In genomic region chr4:140879116-140879515, GRCm38 (mm10) we compare ENCODE assay signal across 24 mouse cellular contexts. TPM values are rescaled to one million over a fixed set of nuclear protein-coding genes. Genes with fewer than 3 reads are reported as not detected.
DNase-seq lines count a peak whose midpoint lies in the region; ATAC-seq and TF ChIP-seq lines count a peak whose summit lies in the region.
"Had no signal": no experiment of that assay in that cellular context is flagged by ENCODE, and none has a peak within 500 bp of the region (broad histone marks: within the 10 kb centered on the region; RNA-seq: fewer than 3 reads in every experiment).

No protein-coding gene starts in this region.

- DNase-seq in gastrocnemius, postnatal 10 days = peak; percentile 2
- DNase-seq in gastrocnemius, adult 18-20 months (ENCODE audit: low spot score) = no peak
- peak; percentile 1 for DNase-seq in right cerebral cortex, postnatal 14 days
- DNase-seq in right cerebral cortex, postnatal 25 days = no peak
- DNase-seq in stomach, postnatal 0 days (ENCODE audit: low spot score) = peak; percentile 10
- DNase-seq: cerebellum, adult 18-20 months; cerebellum, adult 9-10 months; heart, adult 18-20 months; heart, postnatal 36 days had no signal

- H3K4me1 ChIP-seq in intestine, postnatal 0 days (replicated peaks; ENCODE audit: control insufficient read depth, insufficient read depth, low read length) = 0 out of 2 replicates have a peak, but pooled peaks cover 2% of the 10 kb centered on the region
- H3K4me1 ChIP-seq in intestine, embryonic 16.5 days (ENCODE audit: control insufficient read depth, insufficient read depth, low read length) = peaks cover 12% of the 10 kb centered on the region
- no peaks in the 10 kb centered on the region for H3K4me1 ChIP-seq in stomach, postnatal 0 days (replicated peaks; ENCODE audit: control insufficient read depth, insufficient read depth)
- H3K4me1 ChIP-seq: forebrain, embryonic 15.5 days had no signal

- no peak overlapping the region for H3K4me2 ChIP-seq in intestine, postnatal 0 days (replicated peaks; ENCODE audit: low read depth)
- no peak overlapping the region for H3K4me2 ChIP-seq in intestine, embryonic 16.5 days (ENCODE audit: low read depth, low read length)
- H3K4me2 ChIP-seq in stomach, postnatal 0 days (replicated peaks; ENCODE audit: low read depth) = no peak overlapping the region
- H3K4me2 ChIP-seq: forebrain, embryonic 12.5 days; forebrain, embryonic 15.5 days; heart, embryonic 11.5 days; hindbrain, embryonic 14.5 days had no signal

- H3K9me3 ChIP-seq in intestine, postnatal 0 days (ENCODE audit: control insufficient read depth) = no peaks in the 10 kb centered on the region
- peaks cover 4% of the 10 kb centered on the region; the same call in 1 of the 2 replicates for H3K9me3 ChIP-seq in intestine, embryonic 16.5 days (ENCODE audit: control insufficient read depth, low read length)
- no peaks in the 10 kb centered on the region for H3K9me3 ChIP-seq in stomach, postnatal 0 days (ENCODE audit: control insufficient read depth, low read length)
- H3K9me3 ChIP-seq: forebrain, embryonic 15.5 days had no signal

- 92% methylated on average over 6 of the region's 6 CpGs for WGBS in intestine, postnatal 0 days
- 92% methylated on average over 6 of the region's 6 CpGs for WGBS in intestine, embryonic 16.5 days
- WGBS in stomach, postnatal 0 days = 93% methylated on average over 6 of the region's 6 CpGs

- TF ChIP-seq EP300 in stomach, postnatal 0 days (optimal IDR thresholded peaks at IDR 0.05) = no peak

- no peak overlapping the region for H3K9ac ChIP-seq in intestine, postnatal 0 days (ENCODE audit: low read depth, low read length)
- no peak overlapping the region for H3K9ac ChIP-seq in intestine, embryonic 16.5 days (ENCODE audit: low read depth, low read length)
- no peak overlapping the region for H3K9ac ChIP-seq in stomach, postnatal 0 days (ENCODE audit: low read length)
- H3K9ac ChIP-seq: forebrain, embryonic 12.5 days; forebrain, embryonic 15.5 days; hindbrain, embryonic 14.5 days had no signal

- TF ChIP-seq CTCF in intestine, postnatal 0 days (IDR thresholded peaks at IDR 0.05; ENCODE audit: low read depth) = no peak
- no peak for TF ChIP-seq CTCF in stomach, postnatal 0 days (IDR thresholded peaks at IDR 0.05; ENCODE audit: low read depth)

- H3K27me3 ChIP-seq in intestine, postnatal 0 days (replicated peaks; ENCODE audit: control insufficient read depth, insufficient read depth, low read length) = no peaks in the 10 kb centered on the region
- no peaks in the 10 kb centered on the region for H3K27me3 ChIP-seq in intestine, embryonic 16.5 days (replicated peaks; ENCODE audit: control insufficient read depth, insufficient read depth, low read length)
- H3K27me3 ChIP-seq in stomach, postnatal 0 days (ENCODE audit: control insufficient read depth, insufficient read depth, low read length) = no peaks in the 10 kb centered on the region
- H3K27me3 ChIP-seq: forebrain, embryonic 12.5 days; forebrain, embryonic 15.5 days; Patski had no signal

- ATAC-seq in intestine, postnatal 0 days = no peak; the same call in 1 of the 2 replicates
- ATAC-seq in intestine, embryonic 16.5 days = no peak
- ATAC-seq in stomach, postnatal 0 days (ENCODE audit: low FRiP score, low TSS enrichment) = no peak
- ATAC-seq: forebrain, embryonic 15.5 days; inflammation-experienced regulatory T-cells, adult 6 months; Patski had no signal

- H3K4me3 ChIP-seq in intestine, postnatal 0 days (ENCODE audit: low read depth, low read length) = no peak overlapping the region
- no peak overlapping the region for H3K4me3 ChIP-seq in intestine, embryonic 16.5 days (ENCODE audit: low read length)
- H3K4me3 ChIP-seq in stomach, postnatal 0 days (ENCODE audit: low read depth, low read length) = no peak overlapping the region
- H3K4me3 ChIP-seq: forebrain, embryonic 12.5 days; forebrain, embryonic 15.5 days had no signal

- 0 out of 2 replicates have a peak overlapping the region, but pooled peaks have one; percentile 46 for H3K27ac ChIP-seq in intestine, postnatal 0 days (ENCODE audit: low read depth, low read length)
- H3K27ac ChIP-seq in intestine, embryonic 16.5 days (ENCODE audit: low read length) = no peak overlapping the region
- no peak overlapping the region for H3K27ac ChIP-seq in stomach, postnatal 0 days (replicated peaks)
- H3K27ac ChIP-seq: forebrain, embryonic 12.5 days; forebrain, embryonic 15.5 days; hindbrain, embryonic 14.5 days had no signal

- H3K36me3 ChIP-seq in intestine, postnatal 0 days (ENCODE audit: control insufficient read depth, insufficient read depth) = no peaks in the 10 kb centered on the region
- H3K36me3 ChIP-seq in intestine, embryonic 16.5 days (ENCODE audit: control insufficient read depth, insufficient read depth, low read length) = no peaks in the 10 kb centered on the region
- H3K36me3 ChIP-seq in stomach, postnatal 0 days (ENCODE audit: control insufficient read depth, insufficient read depth, low read length) = no peaks in the 10 kb centered on the region
- H3K36me3 ChIP-seq: forebrain, embryonic 12.5 days; forebrain, embryonic 15.5 days; G1E had no signal

RNA-seq across cellular contexts. Expression of gene Padi2, which starts 27.0 kb away (rescaled TPM):
- total RNA-seq in gastrocnemius, postnatal 10 days (2021) = 100 to 1,000 TPM in 1 of 2 experiments, 10 to 100 TPM in 1; 96.8 to 105 TPM
- 100 to 1,000 TPM; 129 to 189 TPM for total RNA-seq in gastrocnemius, adult 18-20 months (2021)
- 1.1 and 1.2 TPM in 2 replicates for polyA plus RNA-seq in intestine, postnatal 0 days (2015; fragmentation: Nextera tagmentation; extraction: Ambion mirVana)
- polyA plus RNA-seq in intestine, embryonic 16.5 days (2015; fragmentation: Nextera tagmentation; extraction: Ambion mirVana) = 3.0 and 3.5 TPM in 2 replicates
- polyA plus RNA-seq in stomach, postnatal 0 days (2015; fragmentation: Nextera tagmentation; extraction: Ambion mirVana) = 0.64 and 0.69 TPM in 2 replicates

RNA-seq across cellular contexts. Expression of gene Padi1, which starts 33.5 kb away (rescaled TPM):
- under 1 TPM in 1 of 2 experiments, not detected in 1; 0.09 TPM for total RNA-seq in gastrocnemius, postnatal 10 days (2021)
- total RNA-seq in gastrocnemius, adult 18-20 months (2021) = under 1 TPM; 0.07 to 0.21 TPM
- 0.37 and 0.47 TPM in 2 replicates for polyA plus RNA-seq in intestine, postnatal 0 days (2015; fragmentation: Nextera tagmentation; extraction: Ambion mirVana)
- polyA plus RNA-seq in intestine, embryonic 16.5 days (2015; fragmentation: Nextera tagmentation; extraction: Ambion mirVana) = 0.28 and 0.43 TPM in 2 replicates
- 1.3 and 2.1 TPM in 2 replicates for polyA plus RNA-seq in stomach, postnatal 0 days (2015; fragmentation: Nextera tagmentation; extraction: Ambion mirVana)
- total RNA-seq: adrenal gland, adult 18-20 months; adrenal gland, postnatal 10 days; adrenal gland, postnatal 36 days; gastrocnemius, postnatal 4 days; heart, postnatal 36 days; hindbrain, postnatal 0 days had no signal
- polyA plus RNA-seq: forebrain, embryonic 15.5 days; heart, postnatal 0 days; hindbrain, embryonic 14.5 days; hindbrain, postnatal 0 days had no signal

Comparison
In these comparisons a context has a peak if more than half of its experiments do, and no peak if none do; other contexts are left out.
1. DNase-seq: peak in gastrocnemius, postnatal 10 days (single experiment), right cerebral cortex, postnatal 14 days (single experiment) and stomach, postnatal 0 days (single experiment); none in gastrocnemius, adult 18-20 months (single experiment) and right cerebral cortex, postnatal 25 days (single experiment).